Mouse (Mus musculus) T-helper 2 cell (primary cell): ENCODE data around the gene Ephx1.
"Not testable (repeated sequence)": the region's sequence is repeated elsewhere in the genome, so short reads cannot be mapped to it uniquely, and the experiment has no call there.

Experiments used
- in situ Hi-C: fragments of 300-600 bp; cut with MboI, MseI; formaldehyde crosslinking; loops from one replicate; pipeline ENCODE4 v1.15.1; 2025; ENCODE audit warnings: high pct_unique_total_duplicates

The Ephx1 gene

DNA sequence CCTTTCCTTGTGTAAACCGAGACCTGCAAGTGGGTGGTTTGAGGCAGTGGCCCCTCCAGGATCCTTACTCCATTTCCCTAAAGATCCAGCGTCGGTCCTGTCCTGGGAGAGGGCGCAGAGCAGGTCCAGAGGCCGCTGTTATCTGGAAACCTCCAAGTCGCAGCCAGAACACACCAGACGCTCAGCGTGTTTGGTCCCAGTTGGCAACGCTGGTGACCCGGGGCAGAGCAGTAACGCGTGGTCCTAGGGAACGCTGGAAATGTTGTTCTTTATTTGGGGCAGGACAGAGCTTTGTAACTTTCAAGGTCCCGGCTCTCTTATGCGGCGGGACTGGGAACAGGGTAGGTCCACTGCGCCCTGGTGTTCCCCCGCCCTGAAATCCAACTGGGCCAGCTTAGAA lies 79.0 kb downstream of the Ephx1 start:
- in situ Hi-C loops, result loop anchor here (5.0 kb wide), 1 partner anchor 34 kb away; no protein-coding TSS in a partner anchor

- in situ Hi-C loops, result loop anchor here (5.0 kb wide), 1 partner anchor 34 kb away; no protein-coding TSS in a partner anchor
Measured at GRCm38 (mm10) chr1:180940776-180941460, 79.8 kb downstream of the Ephx1 start.

DNA sequence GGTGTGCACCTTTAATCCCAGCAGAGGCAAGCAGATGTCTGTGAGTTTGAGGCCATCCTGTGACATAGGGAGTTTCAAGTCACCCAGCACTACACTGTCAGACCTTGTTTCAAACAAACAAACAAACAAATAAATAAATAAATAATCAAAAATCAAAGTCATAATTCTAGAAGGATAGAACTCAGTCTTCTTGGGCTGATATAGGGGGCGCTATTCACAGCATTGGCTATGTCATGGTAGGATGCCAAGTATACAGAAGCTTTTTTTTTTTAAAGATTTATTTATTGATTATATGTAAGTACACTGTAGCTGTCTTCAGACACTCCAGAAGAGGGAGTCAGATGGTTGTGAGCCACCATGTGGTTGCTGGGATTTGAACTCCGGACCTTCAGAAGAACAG lies 81.9 kb downstream of the Ephx1 start:
- in situ Hi-C loops, result not testable (repeated sequence)

DNA sequence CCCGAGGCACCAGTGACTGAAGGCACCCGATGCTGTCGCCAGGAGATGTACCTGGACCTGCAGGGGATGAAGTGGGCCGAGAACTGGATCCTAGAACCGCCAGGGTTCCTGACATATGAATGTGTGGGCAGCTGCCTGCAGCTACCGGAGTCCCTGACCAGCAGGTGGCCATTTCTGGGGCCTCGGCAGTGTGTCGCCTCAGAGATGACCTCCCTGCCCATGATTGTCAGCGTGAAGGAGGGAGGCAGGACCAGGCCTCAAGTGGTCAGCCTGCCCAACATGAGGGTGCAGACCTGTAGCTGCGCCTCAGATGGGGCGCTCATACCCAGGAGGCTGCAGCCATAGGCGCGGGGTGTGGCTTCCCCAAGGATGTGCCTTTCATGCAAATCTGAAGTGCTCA lies 83.1 kb downstream of the Ephx1 start:
- in situ Hi-C loops, result not testable (repeated sequence)

DNA sequence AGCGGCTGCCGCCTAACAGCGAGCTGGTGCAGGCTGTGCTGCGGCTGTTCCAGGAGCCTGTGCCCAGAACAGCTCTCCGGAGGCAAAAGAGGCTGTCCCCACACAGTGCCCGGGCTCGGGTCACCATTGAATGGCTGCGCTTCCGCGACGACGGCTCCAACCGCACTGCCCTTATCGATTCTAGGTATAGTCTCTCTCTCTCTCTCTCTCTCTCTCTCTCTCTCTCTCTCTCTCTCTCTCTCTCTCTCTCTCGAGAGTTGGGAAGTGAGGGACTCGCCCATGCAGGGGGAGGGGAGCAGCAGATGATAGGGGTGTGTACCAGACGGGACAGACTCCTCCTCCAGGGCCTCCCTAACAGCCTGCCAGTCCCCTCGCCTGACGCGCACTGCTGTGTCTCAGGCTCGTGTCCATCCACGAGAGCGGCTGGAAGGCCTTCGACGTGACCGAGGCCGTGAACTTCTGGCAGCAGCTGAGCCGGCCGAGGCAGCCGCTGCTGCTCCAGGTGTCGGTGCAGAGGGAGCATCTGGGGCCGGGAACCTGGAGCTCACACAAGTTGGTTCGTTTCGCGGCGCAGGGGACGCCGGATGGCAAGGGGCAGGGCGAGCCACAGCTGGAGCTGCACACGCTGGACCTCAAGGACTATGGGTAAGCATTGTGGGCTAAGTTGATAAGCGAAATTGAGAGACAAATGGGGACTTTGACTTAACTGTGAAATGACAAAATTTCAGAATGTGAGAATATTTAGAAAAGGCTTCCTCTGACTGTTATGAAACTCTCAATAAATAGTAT lies 83.9 kb downstream of the Ephx1 start:
- in situ Hi-C loops, result not testable (repeated sequence)

- in situ Hi-C loops, result no loop called here
Measured at GRCm38 (mm10) chr1:180934467-180935419, 86.0 kb downstream of the Ephx1 start, which contains the start of gene Lefty1. TSS of gene Lefty1 (plus strand) at chr1:180935022.

DNA sequence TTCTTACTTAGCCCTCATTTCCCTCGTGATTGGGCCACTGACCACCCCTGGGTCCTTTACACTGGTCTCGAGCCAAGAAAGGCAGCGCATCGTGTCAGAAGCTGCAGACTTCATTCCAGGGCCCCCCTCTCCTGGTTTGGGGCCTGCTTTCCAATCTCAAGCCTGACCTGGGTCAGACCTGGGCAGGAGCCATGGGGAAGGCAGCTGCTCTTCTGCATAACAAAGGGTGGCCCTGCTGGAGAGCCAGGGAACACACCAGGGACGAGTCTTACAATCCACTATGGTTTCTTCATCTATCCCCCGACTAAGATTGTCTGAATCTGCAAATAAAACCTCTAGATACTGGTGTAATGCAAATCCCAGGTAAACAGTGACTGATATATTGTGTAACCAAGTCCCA lies 87.0 kb downstream of the Ephx1 start:
- in situ Hi-C loops, result no loop called here

DNA sequence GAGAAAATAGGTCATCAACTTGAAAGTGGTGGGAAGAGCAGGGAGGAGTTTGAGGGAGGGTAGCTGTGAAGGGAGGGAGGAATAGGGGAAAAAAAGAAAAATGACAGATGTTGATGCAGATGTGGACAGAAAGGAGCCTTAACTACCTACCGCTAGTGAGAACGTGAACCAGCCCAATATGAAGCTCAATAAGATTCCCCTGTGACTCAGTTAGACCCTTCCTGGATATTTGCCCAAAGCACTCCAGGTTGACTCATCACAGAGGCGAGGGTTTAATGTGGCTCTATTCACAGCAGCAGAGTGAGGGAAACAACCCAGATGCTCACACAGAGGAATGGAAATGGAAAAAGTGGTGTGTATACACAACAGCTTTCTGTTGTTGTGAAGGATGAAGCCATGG lies 89.6 kb downstream of the Ephx1 start:
- in situ Hi-C loops, result no loop called here

- in situ Hi-C loops, result no loop called here
Measured at GRCm38 (mm10) chr1:180929599-180929998, 91.1 kb downstream of the Ephx1 start.

DNA sequence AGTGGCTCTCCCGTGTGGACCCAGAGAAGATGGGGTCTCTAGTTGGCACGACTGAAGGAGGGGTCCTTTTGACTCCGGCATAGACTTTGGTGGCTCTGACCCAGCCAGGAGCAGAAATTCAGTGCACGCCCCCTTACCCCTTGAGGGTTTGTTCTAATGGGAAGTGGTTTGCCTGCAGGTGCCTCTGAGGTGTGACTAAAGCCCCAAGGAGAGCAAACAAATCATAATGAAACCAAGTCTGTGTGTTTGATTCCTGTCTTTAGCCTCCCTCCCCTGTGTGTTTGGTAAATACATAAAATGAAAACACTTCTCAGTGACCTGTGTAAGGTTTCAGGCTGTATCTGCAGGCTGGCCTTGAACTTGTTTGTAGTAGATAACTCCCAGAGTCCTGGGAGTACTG lies 94.4 kb downstream of the Ephx1 start:
- in situ Hi-C loops, result no loop called here
